Mouse (Mus musculus) adrenal gland, adult 8-10 months (tissue): ENCODE data around the gene Ifi209. TPM values are rescaled to one million over a fixed set of nuclear protein-coding genes. Genes with fewer than 3 reads are reported as not detected.
"Not testable (repeated sequence)": the region's sequence is repeated elsewhere in the genome, so short reads cannot be mapped to it uniquely, and the experiment has no call there.

Experiments
- DNase-seq: peaks from one replicate; pipeline ENCODE4 v3.0.0; 2022
- microRNA-seq, 2 experiments: library from miRNA; unstranded; fragments of <30 nt; microRNA quantifications; one replicate each; pipeline ENCODE4 v1.2.0; 2022
- total RNA-seq, 4 experiments: library from RNA; stranded (reverse); gene quantifications; 2 replicates each; pipeline ENCODE4 v1.2.4; 2022

Ifi209 gene
- 1 to 10 TPM in 3 of 4 experiments, under 1 TPM in 1; 0.70 to 1.3 (median 1.2) TPM for total RNA-seq

DNA sequence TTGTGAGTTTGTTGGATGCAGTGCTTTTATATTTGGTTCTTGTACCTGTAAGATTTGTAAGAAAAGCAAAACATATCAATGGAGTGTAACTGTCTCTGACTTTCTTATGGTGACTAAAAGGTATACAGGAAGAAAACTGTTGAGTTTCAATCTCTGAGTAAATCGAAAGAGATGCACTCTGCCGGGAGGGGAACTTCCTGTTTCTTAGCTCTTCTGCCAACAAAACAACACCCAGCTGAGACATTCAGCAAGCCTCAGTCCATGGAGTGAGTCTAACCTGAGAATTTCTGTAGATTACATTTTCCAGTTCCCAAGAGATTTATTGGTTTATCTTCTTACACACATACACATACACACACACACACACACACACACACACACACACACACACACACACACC lies at the start of gene Ifi209:
Ifi209 (plus strand) TSS at position 296 of the 400 bp plus-strand sequence.
- DNase-seq, result not testable (repeated sequence)

GRCm38 (mm10) chr1:173589698-173590097 lies 41.0 kb upstream of the Ifi209 start:
- DNase-seq, result not testable (repeated sequence)

GRCm38 (mm10) chr1:173598838-173599494 lies 31.8 kb upstream of the Ifi209 start, which contains the start of gene Ifi213:
Gene Ifi213, minus strand, starts transcription at chr1:173599274.
- DNase-seq, result not testable (repeated sequence)

DNA sequence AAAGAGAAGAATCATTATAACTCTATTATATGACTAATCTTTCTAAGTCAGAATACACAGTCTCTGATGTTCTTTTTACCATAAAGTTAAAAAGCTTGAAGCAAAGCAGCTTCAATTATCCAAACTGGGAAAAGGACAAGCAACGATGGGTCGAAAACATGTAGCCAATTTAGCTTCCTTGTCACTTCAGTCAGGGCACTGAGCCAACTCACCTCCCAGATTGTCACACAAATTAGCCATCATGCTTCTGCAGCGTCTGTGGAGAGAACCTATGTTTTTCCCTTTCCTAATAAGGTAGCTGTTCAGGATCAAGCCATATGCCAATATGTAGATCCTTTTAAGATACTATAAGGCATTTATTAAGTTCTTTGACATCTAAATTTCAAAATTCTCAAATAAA lies 20.4 kb upstream of the Ifi209 start:
- not testable (repeated sequence) for DNase-seq

GRCm38 (mm10) chr1:173622216-173622615 lies 8.5 kb upstream of the Ifi209 start:
- not testable (repeated sequence) for DNase-seq

DNA sequence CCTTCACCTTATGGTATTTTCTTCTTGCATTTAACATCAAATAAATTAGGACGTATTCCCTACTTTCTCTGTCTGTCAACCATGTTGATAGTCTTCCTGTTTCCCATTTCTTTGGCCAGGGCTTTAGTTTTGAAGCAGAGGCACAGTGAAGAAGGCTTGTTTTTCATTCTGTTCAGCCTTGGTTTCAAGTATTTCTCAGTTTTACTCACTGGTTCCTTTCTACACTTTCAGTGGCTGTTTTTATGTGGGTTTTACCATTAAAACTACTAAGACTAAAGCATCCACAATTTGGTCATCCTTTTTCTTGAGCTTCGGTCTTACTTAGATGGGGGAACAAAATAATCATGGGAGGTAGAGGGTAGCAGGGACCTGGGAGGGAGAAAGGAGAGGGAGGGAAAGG lies 6.7 kb upstream of the Ifi209 start:
- no peak for DNase-seq

GRCm38 (mm10) chr1:173626686-173627085 lies 4.0 kb upstream of the Ifi209 start:
- no peak for DNase-seq

DNA sequence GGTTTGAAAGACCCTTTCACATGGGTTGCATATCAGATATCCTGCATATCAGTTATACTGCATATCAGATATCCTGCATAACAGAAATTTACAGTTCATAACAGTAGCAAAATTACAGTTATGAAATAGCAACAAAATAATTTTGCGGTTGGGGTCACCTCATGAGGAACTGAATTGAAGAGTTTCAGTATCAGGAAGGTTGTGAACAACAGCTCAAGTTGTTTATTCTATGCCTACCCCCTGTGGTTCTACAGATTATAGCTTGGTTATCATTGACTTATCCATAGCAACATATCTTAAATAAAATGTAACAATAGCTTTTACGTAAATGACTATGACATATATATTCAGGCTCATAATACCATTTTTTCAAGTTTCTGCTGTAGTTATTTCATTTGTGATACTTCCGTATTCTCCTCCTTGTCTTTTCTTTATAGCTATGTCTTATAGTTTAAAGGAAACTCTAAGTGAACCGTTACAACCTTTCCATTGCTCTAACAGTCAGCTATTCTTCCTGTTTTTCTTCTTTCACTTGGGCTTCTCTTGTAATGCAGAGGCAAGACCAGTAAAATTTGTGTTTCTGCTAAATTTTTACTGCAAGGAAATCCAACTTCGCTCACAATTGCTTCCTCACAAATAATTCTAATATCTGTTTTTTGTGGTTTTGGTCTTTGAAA lies 3.4 kb downstream of the Ifi209 start:
- no peak for DNase-seq

DNA sequence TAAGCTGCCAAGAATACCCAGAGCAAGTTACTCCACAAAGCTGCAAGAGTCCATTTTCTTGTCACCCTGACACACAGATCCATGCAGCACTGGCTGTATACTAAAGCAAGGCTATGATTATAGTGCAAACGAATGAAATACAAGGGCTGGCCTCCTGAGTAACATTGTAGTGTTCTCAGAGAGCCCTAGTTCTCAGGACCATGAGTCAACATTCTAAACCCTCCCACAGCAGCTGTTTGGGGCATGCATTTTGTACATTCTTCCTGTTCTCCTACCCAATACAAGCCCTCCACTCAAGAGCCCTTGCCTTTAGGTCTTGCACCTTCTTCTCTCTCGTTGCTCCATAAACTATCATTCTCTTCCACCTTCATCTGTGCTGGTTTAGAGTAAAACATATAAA lies 14.7 kb downstream of the Ifi209 start:
- no peak for DNase-seq

DNA sequence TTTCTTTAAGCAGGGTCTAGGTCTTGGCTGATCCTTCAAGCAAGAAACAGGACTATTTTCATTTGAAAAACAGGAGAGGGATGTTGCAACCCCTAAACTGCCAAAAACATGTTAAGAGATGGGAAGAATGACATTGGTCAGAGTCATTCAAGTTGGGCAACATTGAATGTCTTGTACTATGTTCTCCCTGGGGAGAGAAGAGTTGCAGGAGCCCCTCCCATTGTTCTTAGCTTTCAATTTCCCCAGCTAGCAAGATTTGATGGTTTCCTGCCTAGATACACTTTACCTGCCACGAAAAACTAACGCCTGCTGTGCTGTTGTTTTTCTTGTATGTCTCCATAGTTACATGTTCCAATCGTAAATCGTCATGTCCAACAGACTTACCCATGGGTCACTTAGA lies 27.3 kb downstream of the Ifi209 start:
- DNase-seq, result no peak

GRCm38 (mm10) chr1:173673458-173674097 lies 42.9 kb downstream of the Ifi209 start, which contains the start of gene Ifi208:
Gene Ifi208, plus strand, starts transcription at chr1:173673675.
- not testable (repeated sequence) for DNase-seq

GRCm38 (mm10) chr1:173678605-173679004 lies 47.9 kb downstream of the Ifi209 start:
- DNase-seq, result not testable (repeated sequence)

GRCm38 (mm10) chr1:173694270-173694669 lies 63.6 kb downstream of the Ifi209 start:
- no peak for DNase-seq

Small RNA genes lying within 50 kb of the gene (microRNA-seq; reads per million reads assigned to microRNA genes)
- gene Gm44339, result 0 reads per million in 2 experiments

Other genes with a start within 250 kb of the Ifi209 start
- under 1 TPM; 0.65 to 0.98 (median 0.76) TPM for gene Ifi206, start 139.9 kb upstream of the Ifi209 start, total RNA-seq
- gene Ifi214, start 95.0 kb upstream of the Ifi209 start, total RNA-seq, result under 1 TPM in 2 of 4 experiments, not detected in 2; 0.16 to 0.18 TPM
- gene Ifi213, start 31.6 kb upstream of the Ifi209 start, total RNA-seq, result 1 to 10 TPM in 3 of 4 experiments, under 1 TPM in 1; 0.87 to 2.0 (median 1.3) TPM
- gene Ifi208, start 42.8 kb downstream of the Ifi209 start, total RNA-seq, result 1 to 10 TPM; 1.5 to 3.0 (median 2.3) TPM
- 1 to 10 TPM; 3.4 to 6.7 (median 4.5) TPM for gene Ifi207, start 110.8 kb downstream of the Ifi209 start, total RNA-seq
- gene Ifi204, start 136.0 kb downstream of the Ifi209 start, total RNA-seq, result 1 to 10 TPM; 4.8 to 6.7 (median 5.6) TPM